Mouse (Mus musculus): ENCODE measurements at regions not wholly inside any gene's neighbourhood (a gene's known extent, or its start where the extent isn't known, plus 50 kb on each side); places are given as distances from the start of the nearest gene placed in this dataset.
"Not testable (repeated sequence)": the region's sequence is repeated elsewhere in the genome, so short reads cannot be mapped to it uniquely, and the experiment has no call there.

- no peak overlapping the region for H3K9ac ChIP-seq
- ATAC-seq (ENCODE audit: extremely low read depth, insufficient number of reproducible peaks, low FRiP score, low TSS enrichment), result no peak
- no peaks in the 10 kb centered on the region for H3K4me1 ChIP-seq
- no peak overlapping the region for H3K4me2 ChIP-seq
- H3K36me3 ChIP-seq, result no peaks in the 10 kb centered on the region
- H3K4me3 ChIP-seq, result no peak overlapping the region
- H3K27ac ChIP-seq (replicated peaks), result no peak overlapping the region
- no peaks in the 10 kb centered on the region for H3K27me3 ChIP-seq (replicated peaks)
- no peaks in the 10 kb centered on the region for H3K9me3 ChIP-seq
Observed at GRCm38 (mm10) chr3:155662280-155662679, 569.0 kb downstream of the Lrriq3 start.

- 71% methylated on average over 1 of the region's 1 CpGs for WGBS
- H3K27me3 ChIP-seq (replicated peaks), result no peaks in the 10 kb centered on the region
- no peak for ATAC-seq (ENCODE audit: extremely low read depth, insufficient number of reproducible peaks, low FRiP score, low TSS enrichment)
Observed at GRCm38 (mm10) chr3:155672558-155672957, 579.3 kb downstream of the Lrriq3 start.

DNA sequence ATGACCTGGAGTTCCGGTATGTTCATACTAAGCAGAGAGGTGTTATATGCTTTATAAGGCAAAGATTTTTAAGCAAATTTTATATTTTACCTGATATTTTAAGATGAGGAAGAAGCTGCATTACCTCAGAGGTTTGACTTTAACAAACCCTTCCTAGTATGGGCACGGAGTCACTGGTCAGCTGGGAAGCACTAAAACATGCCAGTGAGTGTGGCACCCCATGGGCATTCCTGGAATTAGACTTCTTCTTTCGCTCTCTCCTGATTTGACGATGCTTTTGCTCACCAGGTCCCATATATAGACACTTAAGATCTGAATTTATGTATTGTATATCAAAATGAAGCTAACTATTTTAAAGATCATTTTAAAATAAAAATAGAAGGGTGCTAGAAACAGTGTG, 587.0 kb downstream of the Lrriq3 start:
- no peaks in the 10 kb centered on the region for H3K9me3 ChIP-seq
- no peak for ATAC-seq (ENCODE audit: extremely low read depth, insufficient number of reproducible peaks, low FRiP score, low TSS enrichment)
- no peak overlapping the region for H3K4me2 ChIP-seq
- no peaks in the 10 kb centered on the region for H3K4me1 ChIP-seq
- H3K27me3 ChIP-seq (replicated peaks), result no peaks in the 10 kb centered on the region
- no peak overlapping the region for H3K4me3 ChIP-seq
- no peaks in the 10 kb centered on the region for H3K36me3 ChIP-seq
- H3K27ac ChIP-seq (replicated peaks), result no peak overlapping the region
- WGBS, result 76% methylated on average over 4 of the region's 4 CpGs
- H3K9ac ChIP-seq, result no peak overlapping the region

More at GRCm38 (mm10) chr3:155672558-155672957, 579.3 kb downstream of the Lrriq3 start:
- Histone ChIP-seq H3K4me3 (no peak overlapping the region), H3K27ac (replicated peaks) (no peak overlapping the region), H3K4me2 (no peak overlapping the region), H3K36me3 (no peaks in the 10 kb centered on the region), H3K9ac (no peak overlapping the region), H3K9me3 (no peaks in the 10 kb centered on the region), H3K4me1 (no peaks in the 10 kb centered on the region)

GRCm38 (mm10) chr3:155682921-155683813, 589.9 kb downstream of the Lrriq3 start:
- Histone ChIP-seq H3K4me3 (no peak overlapping the region), H3K36me3 (no peaks in the 10 kb centered on the region), H3K4me1 (no peaks in the 10 kb centered on the region), H3K4me2 (no peak overlapping the region), H3K27me3 (replicated peaks) (no peaks in the 10 kb centered on the region), H3K9ac (no peak overlapping the region), H3K9me3 (no peaks in the 10 kb centered on the region), H3K27ac (replicated peaks) (no peak overlapping the region)
- ATAC-seq (ENCODE audit: extremely low read depth, insufficient number of reproducible peaks, low FRiP score, low TSS enrichment), result no peak
- 61% methylated on average over 8 of the region's 8 CpGs for WGBS

GRCm38 (mm10) chr3:155688358-155688757, 595.1 kb downstream of the Lrriq3 start:
- no peak overlapping the region for H3K9ac ChIP-seq
- H3K9me3 ChIP-seq, result no peaks in the 10 kb centered on the region
- no peaks in the 10 kb centered on the region for H3K4me1 ChIP-seq
- H3K27ac ChIP-seq (replicated peaks), result no peak overlapping the region
- H3K36me3 ChIP-seq, result no peaks in the 10 kb centered on the region
- H3K27me3 ChIP-seq (replicated peaks), result no peaks in the 10 kb centered on the region
- 69% methylated on average over 5 of the region's 5 CpGs for WGBS
- H3K4me3 ChIP-seq, result no peak overlapping the region
- no peak overlapping the region for H3K4me2 ChIP-seq
- no peak for ATAC-seq (ENCODE audit: extremely low read depth, insufficient number of reproducible peaks, low FRiP score, low TSS enrichment)

DNA sequence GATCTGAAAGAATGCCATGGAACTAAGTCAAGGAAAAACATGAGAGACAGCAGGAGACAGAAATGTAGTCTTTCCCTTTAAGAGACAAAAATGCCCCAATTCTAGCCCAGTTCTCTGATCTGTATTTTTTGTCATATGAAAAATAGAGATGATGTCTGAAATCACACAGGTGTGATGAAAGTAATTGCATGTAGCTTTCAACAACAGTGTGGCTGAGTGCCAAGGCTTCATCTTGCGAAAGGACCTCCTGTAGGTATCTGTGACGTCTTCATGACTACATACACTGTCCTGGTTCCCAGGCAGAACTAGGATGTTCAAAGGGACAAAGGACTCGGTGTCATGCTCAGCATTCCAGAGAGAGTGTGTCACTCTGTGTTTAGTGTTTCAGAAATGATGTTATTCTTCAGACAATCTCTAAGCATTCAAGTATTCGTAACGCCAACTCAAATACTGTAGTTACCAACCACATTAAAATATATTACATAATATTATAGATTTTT, 629.8 kb downstream of the Lrriq3 start:
- Histone ChIP-seq H3K4me1 (no peaks in the 10 kb centered on the region), H3K4me2 (no peak overlapping the region), H3K9me3 (no peaks in the 10 kb centered on the region), H3K9ac (no peak overlapping the region), H3K27me3 (replicated peaks) (no peaks in the 10 kb centered on the region), H3K36me3 (no peaks in the 10 kb centered on the region), H3K4me3 (no peak overlapping the region), H3K27ac (replicated peaks) (no peak overlapping the region)
- ATAC-seq (ENCODE audit: extremely low read depth, insufficient number of reproducible peaks, low FRiP score, low TSS enrichment), result no peak
- WGBS, result 63% methylated on average over 5 of the region's 5 CpGs

GRCm38 (mm10) chr3:155742421-155742820, 649.2 kb downstream of the Lrriq3 start:
- ATAC-seq (ENCODE audit: extremely low read depth, insufficient number of reproducible peaks, low FRiP score, low TSS enrichment), result no peak
- Histone ChIP-seq H3K9me3 (no peaks in the 10 kb centered on the region), H3K27ac (replicated peaks) (no peak overlapping the region), H3K27me3 (replicated peaks) (no peaks in the 10 kb centered on the region), H3K9ac (no peak overlapping the region), H3K4me2 (no peak overlapping the region), H3K4me1 (no peaks in the 10 kb centered on the region), H3K4me3 (no peak overlapping the region), H3K36me3 (no peaks in the 10 kb centered on the region)
- 92% methylated on average over 2 of the region's 2 CpGs for WGBS

- H3K27ac ChIP-seq (replicated peaks); H3K9me3 ChIP-seq; H3K4me1 ChIP-seq; H3K27me3 ChIP-seq (replicated peaks); H3K4me2 ChIP-seq; ATAC-seq (ENCODE audit: extremely low read depth, insufficient number of reproducible peaks, low FRiP score, low TSS enrichment); H3K4me3 ChIP-seq; H3K36me3 ChIP-seq; H3K9ac ChIP-seq: not testable (repeated sequence)
- 21% methylated on average over 1 of the region's 1 CpGs for WGBS
Observed at GRCm38 (mm10) chr3:155746601-155747000, 653.4 kb downstream of the Lrriq3 start.

GRCm38 (mm10) chr3:155747511-155747910, 654.3 kb downstream of the Lrriq3 start:
- no peak overlapping the region for H3K4me3 ChIP-seq
- no peak for ATAC-seq (ENCODE audit: extremely low read depth, insufficient number of reproducible peaks, low FRiP score, low TSS enrichment)
- no peaks in the 10 kb centered on the region for H3K4me1 ChIP-seq
- no peaks in the 10 kb centered on the region for H3K36me3 ChIP-seq
- H3K27ac ChIP-seq (replicated peaks), result no peak overlapping the region
- H3K9me3 ChIP-seq, result no peaks in the 10 kb centered on the region
- no peak overlapping the region for H3K9ac ChIP-seq
- H3K4me2 ChIP-seq, result no peak overlapping the region
- H3K27me3 ChIP-seq (replicated peaks), result no peaks in the 10 kb centered on the region

DNA sequence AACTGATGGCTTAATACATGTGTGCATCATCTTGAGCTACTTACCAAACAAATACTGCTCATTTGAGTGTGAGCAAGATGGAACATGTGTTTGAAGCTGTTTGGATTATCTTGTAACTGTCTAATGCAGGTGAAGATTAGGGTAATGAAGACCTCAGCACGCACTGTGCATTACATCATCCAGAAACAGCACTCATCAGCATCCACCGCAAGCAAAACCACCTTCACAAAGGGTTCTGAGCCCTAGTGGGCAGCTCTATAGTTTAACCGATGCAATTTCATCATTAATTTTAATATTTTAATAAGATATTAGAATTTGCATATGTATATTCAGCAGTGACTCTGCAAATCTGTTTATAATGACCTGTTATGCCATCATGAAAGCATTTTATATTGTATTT, 664.1 kb downstream of the Lrriq3 start:
- H3K4me3 ChIP-seq, result no peak overlapping the region
- no peak overlapping the region for H3K9ac ChIP-seq
- no peaks in the 10 kb centered on the region for H3K9me3 ChIP-seq
- no peak overlapping the region for H3K27ac ChIP-seq (replicated peaks)
- H3K4me1 ChIP-seq, result no peaks in the 10 kb centered on the region
- no peaks in the 10 kb centered on the region for H3K36me3 ChIP-seq
- WGBS, result 77% methylated on average over 3 of the region's 3 CpGs
- no peak overlapping the region for H3K4me2 ChIP-seq
- no peak for ATAC-seq (ENCODE audit: extremely low read depth, insufficient number of reproducible peaks, low FRiP score, low TSS enrichment)
- no peaks in the 10 kb centered on the region for H3K27me3 ChIP-seq (replicated peaks)

DNA sequence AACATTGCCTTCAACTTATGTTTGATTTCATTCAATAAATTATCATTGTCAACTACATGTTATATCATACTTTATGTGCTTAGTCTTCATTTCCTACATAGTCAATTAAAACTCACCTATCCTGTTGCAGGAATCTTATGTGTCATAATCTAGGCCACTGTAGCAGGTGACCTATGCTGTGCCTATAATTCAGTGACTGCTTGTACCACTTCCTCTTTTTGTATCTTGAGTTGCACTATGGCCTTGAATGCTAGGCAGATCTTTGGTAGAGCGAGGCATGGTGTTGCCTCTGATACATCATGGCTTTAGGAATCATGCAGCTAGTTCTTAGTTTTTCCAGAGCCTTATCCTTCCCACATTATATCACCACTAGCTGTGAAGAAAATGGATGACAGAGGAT, 682.8 kb downstream of the Lrriq3 start:
- Histone ChIP-seq H3K4me2 (no peak overlapping the region), H3K4me3 (no peak overlapping the region), H3K36me3 (no peaks in the 10 kb centered on the region), H3K4me1 (no peaks in the 10 kb centered on the region), H3K9ac (no peak overlapping the region), H3K27ac (replicated peaks) (no peak overlapping the region), H3K9me3 (no peaks in the 10 kb centered on the region), H3K27me3 (replicated peaks) (no peaks in the 10 kb centered on the region)
- 67% methylated on average over 1 of the region's 1 CpGs for WGBS
- ATAC-seq (ENCODE audit: extremely low read depth, insufficient number of reproducible peaks, low FRiP score, low TSS enrichment), result no peak

DNA sequence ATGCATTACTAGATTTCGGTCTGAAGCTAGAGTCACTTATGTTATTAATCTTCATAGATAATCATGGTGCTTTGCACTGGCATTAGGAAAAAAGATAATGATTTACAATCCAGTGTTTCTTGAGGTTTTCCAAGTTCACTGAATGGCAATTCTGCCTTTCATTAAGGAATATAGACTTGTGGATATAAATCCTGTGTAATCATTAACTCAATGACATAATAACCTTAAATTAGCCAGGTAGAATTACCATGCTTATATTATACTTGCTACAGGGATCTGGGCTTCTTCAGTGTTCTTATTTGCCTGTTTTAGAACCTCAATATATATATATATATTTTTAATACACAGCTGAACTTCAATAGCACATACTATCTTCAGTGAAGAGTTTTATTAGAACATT, 683.8 kb downstream of the Lrriq3 start:
- no peaks in the 10 kb centered on the region for H3K27me3 ChIP-seq (replicated peaks)
- H3K4me1 ChIP-seq, result no peaks in the 10 kb centered on the region
- ATAC-seq (ENCODE audit: extremely low read depth, insufficient number of reproducible peaks, low FRiP score, low TSS enrichment), result no peak
- 72% methylated on average over 1 of the region's 1 CpGs for WGBS
- no peaks in the 10 kb centered on the region for H3K36me3 ChIP-seq
- H3K9me3 ChIP-seq, result no peaks in the 10 kb centered on the region
- H3K9ac ChIP-seq, result no peak overlapping the region
- no peak overlapping the region for H3K4me3 ChIP-seq
- no peak overlapping the region for H3K27ac ChIP-seq (replicated peaks)
- H3K4me2 ChIP-seq, result no peak overlapping the region

All from heart, embryonic 13.5 days (tissue).